Mouse (Mus musculus) cerebellum, adult 2 months (tissue): ENCODE measurements at regions not wholly inside any gene's neighbourhood (a gene's known extent, or its start where the extent isn't known, plus 50 kb on each side); places are given as distances from the start of the nearest gene placed in this dataset.

ENCODE experiments used
- DNase-seq, 2 experiments: peaks; one replicate each; pipeline ENCODE4 v3.0.0; 2021
- H3K27ac ChIP-seq: fragments of 200-500 bp; 2 replicates; pipeline ENCODE4 v1.5.1; 2012; ENCODE audit warnings: low read length, control low read depth, inconsistent platforms; ENCODE audit not compliant: insufficient read depth
- H3K27me3 ChIP-seq: fragments of 200-500 bp; 2 replicates; pipeline ENCODE4 v1.6.1; 2012; ENCODE audit warnings: inconsistent platforms, mild to moderate bottlenecking, low read length, moderate library complexity; ENCODE audit not compliant: control insufficient read depth, insufficient read depth
- H3K4me1 ChIP-seq: fragments of 200-500 bp; 2 replicates; pipeline ENCODE4 v1.6.1; 2011; ENCODE audit warnings: low read length; ENCODE audit not compliant: control insufficient read depth, insufficient read depth
- H3K4me3 ChIP-seq: fragments of 200-500 bp; replicated peaks from 2 replicates; pipeline ENCODE3; 2011; ENCODE audit warnings: mild to moderate bottlenecking, low read depth, low read length, control low read depth; ENCODE audit not compliant: insufficient read depth
- CTCF ChIP-seq: fragments of 200-500 bp; IDR thresholded peaks from 2 replicates; pipeline ENCODE4 v1.5.1; 2011; ENCODE audit warnings: low read depth, mild to moderate bottlenecking, control low read depth, low read length, moderate library complexity, borderline replicate concordance; ENCODE audit not compliant: insufficient read depth
- POLR2A ChIP-seq: fragments of 200-500 bp; IDR thresholded peaks from 2 replicates; pipeline ENCODE4 v1.6.1; 2011; ENCODE audit warnings: low read length, control low read depth, borderline replicate concordance; ENCODE audit not compliant: insufficient read depth
- WGBS: fragments of 180-500 bp; shearing (Covaris S2); methylation state at CpG from one replicate; pipeline ENCODE4 v1.1.7; 2018; 5-methylcytosine and 5-hydroxymethylcytosine counted together

- Histone ChIP-seq H3K4me3 (no peak overlapping the region), H3K27ac (no peak overlapping the region), H3K4me1 (0 out of 2 replicates have a peak, but pooled peaks cover 3% of the 10 kb centered on the region), H3K27me3 (no peaks in the 10 kb centered on the region)
- no peak for TF ChIP-seq CTCF
- no peak for TF ChIP-seq POLR2A
- DNase-seq: peak in 1 of 2 experiments; percentile 36
- WGBS: 32% methylated on average over 4 of the region's 4 CpGs
Observed at GRCm38 (mm10) chr13:96254391-96254790, 122.0 kb upstream of the Sv2c start.

- no peaks in the 10 kb centered on the region for H3K27me3 ChIP-seq
- TF ChIP-seq CTCF (no peak), POLR2A (no peak)
- 79% methylated on average over 1 of the region's 1 CpGs for WGBS
- no peaks in the 10 kb centered on the region for H3K4me1 ChIP-seq
- no peak overlapping the region for H3K27ac ChIP-seq
- no peak overlapping the region for H3K4me3 ChIP-seq
- no peak for DNase-seq
Observed at GRCm38 (mm10) chr13:96220763-96221162, 88.4 kb upstream of the Sv2c start.

- H3K27me3 ChIP-seq: no peaks in the 10 kb centered on the region
- no peak for TF ChIP-seq POLR2A
- TF ChIP-seq CTCF: no peak
- no peak overlapping the region for H3K27ac ChIP-seq
- WGBS: 70% methylated on average over 4 of the region's 4 CpGs
- H3K4me1 ChIP-seq: no peaks in the 10 kb centered on the region
- no peak overlapping the region for H3K4me3 ChIP-seq
- peak; percentile 19 to 25 for DNase-seq
Observed at GRCm38 (mm10) chr13:96215496-96215895, 83.1 kb upstream of the Sv2c start.

- WGBS: 5% methylated on average over 6 of the region's 6 CpGs
- H3K27ac ChIP-seq: no peak overlapping the region
- H3K4me3 ChIP-seq: no peak overlapping the region
- no peaks in the 10 kb centered on the region for H3K4me1 ChIP-seq
- DNase-seq: peak; percentile 57 to 83
- no peaks in the 10 kb centered on the region for H3K27me3 ChIP-seq
- TF ChIP-seq CTCF: no peak
- no peak for TF ChIP-seq POLR2A
Observed at GRCm38 (mm10) chr13:96215046-96215445, 82.7 kb upstream of the Sv2c start.

GRCm38 (mm10) chr13:96206072-96206471, 73.7 kb upstream of the Sv2c start:
- Histone ChIP-seq H3K27ac (no peak overlapping the region), H3K4me3 (no peak overlapping the region), H3K27me3 (no peaks in the 10 kb centered on the region), H3K4me1 (no peaks in the 10 kb centered on the region)
- WGBS: 76% methylated on average over 3 of the region's 3 CpGs
- no peak for TF ChIP-seq POLR2A
- no peak for TF ChIP-seq CTCF
- DNase-seq: no peak

GRCm38 (mm10) chr13:96188618-96189017, 56.2 kb upstream of the Sv2c start:
- no peak overlapping the region for H3K4me3 ChIP-seq
- DNase-seq: no peak
- no peaks in the 10 kb centered on the region for H3K4me1 ChIP-seq
- 26% methylated on average over 4 of the region's 4 CpGs for WGBS
- no peak for TF ChIP-seq POLR2A
- no peak for TF ChIP-seq CTCF
- H3K27me3 ChIP-seq: no peaks in the 10 kb centered on the region
- no peak overlapping the region for H3K27ac ChIP-seq
